Mouse (Mus musculus): ENCODE results near the gene Akap10.

DNA sequence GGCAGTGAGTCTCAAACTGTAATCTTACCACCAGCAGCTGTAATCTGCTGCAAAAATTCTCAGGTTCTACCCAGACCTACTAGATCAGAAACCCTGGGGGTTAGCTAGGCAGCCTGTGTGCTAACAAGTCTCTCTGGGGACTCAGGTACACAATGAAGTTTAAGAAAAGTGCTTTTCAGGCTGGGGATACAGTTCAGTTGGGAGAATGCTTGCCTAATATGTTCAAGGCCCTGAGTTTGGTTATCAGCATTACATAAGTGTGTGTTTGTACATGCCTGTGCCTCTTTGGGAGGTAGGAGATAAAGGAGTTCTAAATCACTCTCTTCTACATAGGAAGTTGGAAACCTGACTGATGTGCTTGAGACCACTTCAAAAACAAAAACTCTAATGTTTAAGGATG lies 63.2 kb downstream of the Akap10 start:
- TF ChIP-seq GATA1 (IDR thresholded peaks at IDR 0.05; ENCODE audit: borderline replicate concordance, low read length) (no peak), CTCF (IDR thresholded peaks at IDR 0.05; ENCODE audit: low read depth, low read length) (no peak), POLR2AphosphoS5 (IDR thresholded peaks at IDR 0.05; ENCODE audit: insufficient replicate concordance, low read depth, low read length) (no peak), GATA2 (IDR thresholded peaks at IDR 0.05; ENCODE audit: borderline replicate concordance, low read depth, low read length) (no peak), TAL1 (conservative IDR thresholded peaks at IDR 0.05; ENCODE audit: low read depth, low read length) (no peak)

Data from G1E (cell line).